Mouse (Mus musculus): ENCODE data around the gene Ispd.

GRCm38 (mm10) chr12:36477926-36478325 lies 96.7 kb downstream of the Ispd start:
- no peak for TF ChIP-seq POLR2A (IDR thresholded peaks at IDR 0.05; ENCODE audit: extremely low read depth, insufficient read depth, low read length)
- TF ChIP-seq CTCF (IDR thresholded peaks at IDR 0.05; ENCODE audit: extremely low read depth, insufficient read depth, low read length) = no peak
